Mouse (Mus musculus) kidney, adult 2 months (tissue): ENCODE data around the gene E130308A19Rik. TPM values are rescaled to one million over a fixed set of nuclear protein-coding genes. Genes with fewer than 3 reads are reported as not detected.

Source experiments
- DNase-seq: peaks from one replicate; pipeline ENCODE4 v3.0.0; 2021
- H3K27ac ChIP-seq: fragments of 200-500 bp; 2 replicates; pipeline ENCODE4 v1.5.1; 2012; ENCODE audit warnings: low read depth, low read length, control low read depth, inconsistent platforms; ENCODE audit not compliant: insufficient read depth
- H3K27me3 ChIP-seq: fragments of 200-500 bp; replicated peaks from 2 replicates; pipeline ENCODE4 v1.6.1; 2012; ENCODE audit warnings: mild to moderate bottlenecking, moderate library complexity, low read length, inconsistent platforms; ENCODE audit not compliant: control insufficient read depth, insufficient read depth
- H3K36me3 ChIP-seq: fragments of 200-500 bp; 2 replicates; pipeline ENCODE4 v1.6.1; 2012; ENCODE audit warnings: mild to moderate bottlenecking, moderate library complexity, low read length, inconsistent platforms; ENCODE audit not compliant: control insufficient read depth, insufficient read depth
- H3K4me1 ChIP-seq: fragments of 200-500 bp; 2 replicates; pipeline ENCODE4 v1.6.1; 2011; ENCODE audit warnings: low read length; ENCODE audit not compliant: control insufficient read depth, insufficient read depth
- H3K4me3 ChIP-seq: fragments of 200-500 bp; 2 replicates; pipeline ENCODE4 v1.5.1; 2011; ENCODE audit warnings: mild to moderate bottlenecking, low read depth, low read length, control low read depth; ENCODE audit not compliant: insufficient read depth
- CTCF ChIP-seq: fragments of 200-500 bp; conservative IDR thresholded peaks from 2 replicates; pipeline ENCODE4 v1.5.1; 2011; ENCODE audit warnings: low read depth, mild to moderate bottlenecking, control low read depth, low read length, moderate library complexity, mixed read lengths; ENCODE audit not compliant: insufficient read depth, insufficient read length
- POLR2A ChIP-seq: fragments of 200-500 bp; IDR thresholded peaks from one replicate; pipeline ENCODE4 v1.6.1; 2011; ENCODE audit warnings: low read depth, low read length, control low read depth
- WGBS: fragments of 180-500 bp; shearing (Covaris S2); methylation state at CpG from one replicate; pipeline ENCODE4 v1.1.7; 2018; 5-methylcytosine and 5-hydroxymethylcytosine counted together
- polyA plus RNA-seq: library from polyadenylated mRNA; depleted of rRNA; stranded (reverse); fragments of >200 nt; gene quantifications from 2 replicates; pipeline ENCODE4 v1.2.3, GENCODE M21; 2012

Gene E130308A19Rik
- polyA plus RNA-seq, 1 experiment: 9.6 TPM

GRCm38 (mm10) chr4:59619611-59620245 lies 6.3 kb upstream of the E130308A19Rik start:
- no peak for TF ChIP-seq CTCF
- no peak for TF ChIP-seq POLR2A
- DNase-seq: no peak
- 91% methylated on average over 5 of the region's 5 CpGs for WGBS
- Histone ChIP-seq H3K4me3 (no peak overlapping the region), H3K4me1 (no peaks in the 10 kb centered on the region; the same call in 1 of the 2 replicates), H3K27me3 (no peaks in the 10 kb centered on the region), H3K27ac (no peak overlapping the region), H3K36me3 (no peaks in the 10 kb centered on the region)

GRCm38 (mm10) chr4:59625676-59625997 lies 374 bp upstream of the E130308A19Rik start:
- TF ChIP-seq CTCF (no peak), POLR2A (no peak)
- no peaks in the 10 kb centered on the region for H3K36me3 ChIP-seq
- no peaks in the 10 kb centered on the region for H3K27me3 ChIP-seq
- H3K27ac ChIP-seq: peak overlapping the region; percentile 44
- H3K4me1 ChIP-seq: peaks cover 3% of the 10 kb centered on the region; the same call in 1 of the 2 replicates
- no peak for DNase-seq
- WGBS: 1% methylated on average over 18 of the region's 18 CpGs
- peak overlapping the region; percentile 70 for H3K4me3 ChIP-seq

- Histone ChIP-seq H3K27me3 (no peaks in the 10 kb centered on the region), H3K27ac (no peak overlapping the region), H3K36me3 (no peaks in the 10 kb centered on the region), H3K4me3 (no peak overlapping the region), H3K4me1 (peaks cover 3% of the 10 kb centered on the region; the same call in 1 of the 2 replicates)
- WGBS: 70% methylated on average over 4 of the region's 4 CpGs
- TF ChIP-seq CTCF (no peak), POLR2A (no peak)
- DNase-seq: no peak
Observed at GRCm38 (mm10) chr4:59628255-59628654, 2.2 kb downstream of the E130308A19Rik start.

GRCm38 (mm10) chr4:59629076-59629874 lies 3.3 kb downstream of the E130308A19Rik start:
- no peak for DNase-seq
- Histone ChIP-seq H3K27ac (no peak overlapping the region), H3K4me3 (no peak overlapping the region), H3K27me3 (no peaks in the 10 kb centered on the region), H3K36me3 (no peaks in the 10 kb centered on the region), H3K4me1 (peaks cover 3% of the 10 kb centered on the region; the same call in 1 of the 2 replicates)
- 39% methylated on average over 7 of the region's 7 CpGs for WGBS
- no peak for TF ChIP-seq POLR2A
- no peak for TF ChIP-seq CTCF

- DNase-seq: no peak
- H3K27me3 ChIP-seq: no peaks in the 10 kb centered on the region
- no peak overlapping the region for H3K27ac ChIP-seq
- WGBS: 62% methylated on average over 9 of the region's 9 CpGs
- TF ChIP-seq POLR2A (no peak), CTCF (no peak)
- H3K36me3 ChIP-seq: no peaks in the 10 kb centered on the region
- H3K4me1 ChIP-seq: no peaks in the 10 kb centered on the region; the same call in 1 of the 2 replicates
- H3K4me3 ChIP-seq: no peak overlapping the region
Observed at GRCm38 (mm10) chr4:59630122-59630521, 4.1 kb downstream of the E130308A19Rik start.

GRCm38 (mm10) chr4:59634532-59634931 lies 8.5 kb downstream of the E130308A19Rik start:
- no peaks in the 10 kb centered on the region for H3K27me3 ChIP-seq
- no peak for DNase-seq
- H3K27ac ChIP-seq: no peak overlapping the region
- H3K4me1 ChIP-seq: 0 out of 2 replicates have a peak, but pooled peaks cover 2% of the 10 kb centered on the region
- H3K36me3 ChIP-seq: no peaks in the 10 kb centered on the region
- 84% methylated on average over 1 of the region's 1 CpGs for WGBS
- H3K4me3 ChIP-seq: no peak overlapping the region
- TF ChIP-seq POLR2A (no peak), CTCF (no peak)

- H3K4me3 ChIP-seq: no peak overlapping the region
- no peaks in the 10 kb centered on the region for H3K27me3 ChIP-seq
- H3K27ac ChIP-seq: 0 out of 2 replicates have a peak overlapping the region, but pooled peaks have one; percentile 30
- no peak for TF ChIP-seq POLR2A
- TF ChIP-seq CTCF: no peak
- H3K36me3 ChIP-seq: no peaks in the 10 kb centered on the region
- no peak for DNase-seq
- peaks cover 20% of the 10 kb centered on the region for H3K4me1 ChIP-seq
Observed at GRCm38 (mm10) chr4:59639163-59639562, 13.2 kb downstream of the E130308A19Rik start.
